Mouse (Mus musculus) liver, postnatal 0 days (tissue): Measurements from ENCODE around the gene Uqcrc2. TPM values are rescaled to one million over a fixed set of nuclear protein-coding genes. Genes with fewer than 3 reads are reported as not detected.

ENCODE experiments used
- ATAC-seq: fragments of 200-750 bp; cut with Nextera tagmentation; 2 replicates; pipeline ENCODE4 v1.8.0; 2017; ENCODE audit warnings: mild to moderate bottlenecking, moderate library complexity
- DNase-seq: peaks from one replicate; pipeline ENCODE4 v3.0.0-alpha.2; 2016
- H3K27ac ChIP-seq: fragments of 300-500 bp; sonication (generic); 2 replicates; pipeline ENCODE4 v1.5.1; 2014; ENCODE audit warnings: antibody characterized with exemption, moderate library complexity, mild to moderate bottlenecking, low read depth
- H3K27me3 ChIP-seq: fragments of 300-500 bp; sonication (generic); 2 replicates; pipeline ENCODE4 v1.6.1; 2014; ENCODE audit warnings: low read length, control low read depth, mixed read lengths; ENCODE audit not compliant: insufficient read depth
- H3K36me3 ChIP-seq: fragments of 300-500 bp; sonication (generic); replicated peaks from 2 replicates; pipeline ENCODE4 v1.6.1; 2014; ENCODE audit warnings: mild to moderate bottlenecking, control low read depth, low read length, moderate library complexity, mixed read lengths; ENCODE audit not compliant: insufficient read depth
- H3K4me1 ChIP-seq: fragments of 300-500 bp; sonication (generic); 2 replicates; pipeline ENCODE4 v1.6.1; 2014; ENCODE audit warnings: antibody characterized with exemption, mild to moderate bottlenecking, control low read depth; ENCODE audit not compliant: insufficient read depth
- H3K4me2 ChIP-seq: fragments of 300-500 bp; sonication (generic); 2 replicates; pipeline ENCODE4 v1.6.1; 2014; ENCODE audit warnings: low read depth, mild to moderate bottlenecking, low read length, moderate library complexity, mixed read lengths
- H3K4me3 ChIP-seq: fragments of 300-500 bp; sonication (generic); 2 replicates; pipeline ENCODE4 v1.5.1; 2014; ENCODE audit warnings: low read depth, low read length
- H3K9ac ChIP-seq: fragments of 300-500 bp; sonication (generic); replicated peaks from 2 replicates; pipeline ENCODE4 v1.6.1; 2014; ENCODE audit warnings: mild to moderate bottlenecking, moderate library complexity
- H3K9me3 ChIP-seq: fragments of 300-500 bp; sonication (generic); 2 replicates; pipeline ENCODE4 v1.6.1; 2016; ENCODE audit warnings: mild to moderate bottlenecking, control low read depth, low read length, mixed read lengths
- CTCF ChIP-seq: sonication (generic); IDR thresholded peaks from 2 replicates; pipeline ENCODE4 v1.5.1; 2016; ENCODE audit warnings: antibody characterized with exemption, low read depth
- EP300 ChIP-seq: IDR thresholded peaks from 2 replicates; pipeline ENCODE4 v1.6.1; 2016; ENCODE audit warnings: antibody characterized with exemption, low read depth, mild to moderate bottlenecking
- WGBS: fragments of 180-500 bp; shearing (Covaris S2); extraction: QIAGEN DNeasy Blood & Tissue Kit; methylation state at CpG from one replicate; pipeline ENCODE4 v1.1.7; 2014; ENCODE audit not compliant: insufficient replicate concordance; 5-methylcytosine and 5-hydroxymethylcytosine counted together
- polyA plus RNA-seq: library from polyadenylated mRNA; unstranded; fragments of >200 nt; fragmentation: Nextera tagmentation; extraction: Ambion mirVana; gene quantifications from 2 replicates; pipeline ENCODE4 v1.2.1, GENCODE M21; 2015

The Uqcrc2 gene
- polyA plus RNA-seq, 1 experiment from 2014 or later: 155 TPM

DNA sequence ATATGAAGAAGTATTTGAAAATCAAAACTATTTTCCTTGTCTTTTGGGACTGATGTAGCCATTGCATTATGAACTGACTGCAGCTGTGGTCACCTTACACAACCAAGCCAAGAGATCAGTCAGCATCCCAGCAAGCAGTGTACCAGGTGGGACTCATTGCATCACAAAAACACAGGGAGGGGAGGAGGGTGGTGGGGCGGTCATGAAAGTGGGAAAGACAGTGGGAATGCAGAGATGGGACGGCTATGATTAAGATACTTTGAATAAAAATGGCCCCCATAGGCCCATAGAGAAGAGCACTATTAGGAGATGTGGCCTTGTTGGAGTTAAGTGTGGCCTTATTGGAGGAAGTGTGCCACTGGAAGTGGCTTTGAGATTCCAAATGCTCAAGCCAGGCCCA is 61.4 kb downstream of the Uqcrc2 start:
- no peaks in the 10 kb centered on the region for H3K9me3 ChIP-seq
- no peak overlapping the region for H3K27ac ChIP-seq
- no peak for TF ChIP-seq CTCF
- no peak for TF ChIP-seq EP300
- 86% methylated on average over 2 of the region's 2 CpGs for WGBS
- H3K36me3 ChIP-seq: 0 out of 2 replicates have a peak, but pooled peaks cover 7% of the 10 kb centered on the region
- H3K27me3 ChIP-seq: no peaks in the 10 kb centered on the region
- H3K4me1 ChIP-seq: no peaks in the 10 kb centered on the region; the same call in 1 of the 2 replicates
- DNase-seq (no peak), ATAC-seq (no peak)
- H3K4me3 ChIP-seq: no peak overlapping the region
- no peak overlapping the region for H3K4me2 ChIP-seq
- H3K9ac ChIP-seq: no peak overlapping the region

DNA sequence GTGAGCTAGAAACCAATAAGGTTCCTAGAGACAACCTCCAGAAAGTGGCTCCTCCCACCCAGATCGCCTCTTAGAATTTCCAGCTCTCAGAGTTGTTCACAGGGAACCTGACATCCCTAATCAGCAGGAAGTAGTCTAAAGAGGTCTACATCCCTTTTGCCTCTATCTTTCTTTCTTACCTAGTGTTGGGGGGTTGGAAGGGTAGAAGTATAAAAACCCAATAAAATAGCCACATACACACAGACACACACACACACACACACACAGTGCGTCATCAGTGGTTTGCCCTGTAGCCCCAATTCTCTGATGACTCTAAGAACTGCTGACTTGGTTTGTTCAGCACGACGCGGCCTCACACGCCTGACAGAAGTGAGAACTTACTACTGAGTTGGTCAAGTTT is 64.6 kb downstream of the Uqcrc2 start:
- no peak for DNase-seq
- H3K27ac ChIP-seq: no peak overlapping the region
- no peak overlapping the region for H3K4me3 ChIP-seq
- no peak for ATAC-seq
- H3K4me2 ChIP-seq: no peak overlapping the region
- WGBS: 74% methylated on average over 6 of the region's 6 CpGs
- no peaks in the 10 kb centered on the region; the same call in 1 of the 2 replicates for H3K4me1 ChIP-seq
- H3K36me3 ChIP-seq: no peaks in the 10 kb centered on the region
- no peak overlapping the region for H3K9ac ChIP-seq
- H3K27me3 ChIP-seq: no peaks in the 10 kb centered on the region
- TF ChIP-seq EP300: no peak
- no peak for TF ChIP-seq CTCF
- H3K9me3 ChIP-seq: no peaks in the 10 kb centered on the region

DNA sequence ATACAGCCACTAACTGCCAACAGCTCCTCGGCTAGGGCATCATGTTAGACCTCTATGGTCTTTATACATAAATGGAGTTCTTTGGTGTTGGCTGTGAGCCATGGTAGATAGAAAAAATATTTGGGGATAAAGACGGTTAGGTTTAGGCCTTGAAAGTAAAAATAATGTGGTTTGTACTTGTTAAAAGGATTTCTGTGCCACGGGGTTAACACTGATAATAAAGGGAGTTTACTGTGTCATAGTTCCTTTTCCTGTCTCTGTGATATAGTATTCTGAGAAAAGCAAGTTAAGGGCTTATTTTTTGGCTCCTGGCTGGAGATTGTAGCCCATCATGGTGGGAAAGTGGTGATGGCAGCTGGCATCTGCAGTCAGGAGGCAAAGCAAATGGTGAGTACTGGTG is 68.9 kb downstream of the Uqcrc2 start:
- no peak overlapping the region for H3K9ac ChIP-seq
- H3K4me3 ChIP-seq: no peak overlapping the region
- 45% methylated on average over 3 of the region's 3 CpGs for WGBS
- DNase-seq: no peak
- H3K9me3 ChIP-seq: no peaks in the 10 kb centered on the region
- H3K36me3 ChIP-seq: no peaks in the 10 kb centered on the region
- H3K4me2 ChIP-seq: no peak overlapping the region
- TF ChIP-seq EP300 (0 out of 2 replicates have a peak, but pooled peaks have one; percentile 7), CTCF (no peak)
- ATAC-seq: no peak
- no peaks in the 10 kb centered on the region for H3K27me3 ChIP-seq
- no peak overlapping the region for H3K27ac ChIP-seq
- no peaks in the 10 kb centered on the region for H3K4me1 ChIP-seq

Other genes with a start within 250 kb of the Uqcrc2 start
- gene Abca16, start 225.5 kb upstream of the Uqcrc2 start, polyA plus RNA-seq: not detected in 2 replicates
- 0.09 and 0.21 TPM in 2 replicates for gene Pdzd9, start 35.2 kb downstream of the Uqcrc2 start, polyA plus RNA-seq
- 4.9 and 6.6 TPM in 2 replicates for gene Mosmo, start 42.4 kb downstream of the Uqcrc2 start, polyA plus RNA-seq
- gene Vwa3a, start 104.1 kb downstream of the Uqcrc2 start, polyA plus RNA-seq: 0.04 and 0.12 TPM in 2 replicates
- not detected in 2 replicates for gene Gm5737, start 177.2 kb downstream of the Uqcrc2 start, polyA plus RNA-seq
- gene Eef2k, start 207.7 kb downstream of the Uqcrc2 start, polyA plus RNA-seq: 14.4 and 19.5 TPM in 2 replicates